ENCODE assay signal across 20 mouse cellular contexts in the genomic region with DNA sequence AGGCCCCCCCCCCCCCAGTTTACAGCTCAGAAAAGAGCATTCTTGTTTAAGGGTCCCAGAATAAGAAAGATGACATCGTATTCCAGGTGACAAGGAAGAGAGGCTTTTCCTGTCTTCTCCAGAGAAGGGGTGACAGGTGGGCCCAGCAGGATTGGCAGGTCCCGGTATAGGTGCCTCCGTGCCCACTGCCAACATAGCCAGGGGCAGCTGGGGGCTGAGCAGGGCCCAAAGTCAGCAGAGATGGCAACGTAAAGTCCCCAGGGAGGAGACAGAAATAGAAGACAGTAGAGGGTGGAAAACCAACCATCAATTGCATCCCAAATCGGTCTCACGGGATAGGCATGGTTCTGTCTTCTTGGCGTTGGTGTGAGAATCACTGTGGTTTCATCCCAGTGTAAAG. TPM values are rescaled to one million over a fixed set of nuclear protein-coding genes. Genes with fewer than 3 reads are reported as not detected.
DNase-seq lines count a peak whose midpoint lies in the region.
"Had no signal": no experiment of that assay in that cellular context is flagged by ENCODE, and none has a peak within 500 bp of the region (broad histone marks: within the 10 kb centered on the region; RNA-seq: fewer than 3 reads in every experiment).

No protein-coding gene starts in this region.

- H3K36me3 ChIP-seq in heart, embryonic 10.5 days: peaks cover 8% of the 10 kb centered on the region; the same call in 1 of the 2 replicates
- H3K36me3 ChIP-seq: G1E had no signal

- no peak overlapping the region for H3K27ac ChIP-seq in heart, embryonic 10.5 days

- 85% methylated on average over 7 of the region's 7 CpGs for WGBS in heart, embryonic 10.5 days

- peaks cover 24% of the 10 kb centered on the region for H3K27me3 ChIP-seq in heart, embryonic 10.5 days (ENCODE audit: insufficient read depth, poor library complexity, severe bottlenecking)
- H3K27me3 ChIP-seq: CH12.LX, Patski had no signal

- H3K4me1 ChIP-seq in heart, embryonic 10.5 days: peaks cover 21% of the 10 kb centered on the region

- no peaks in the 10 kb centered on the region for H3K9me3 ChIP-seq in heart, embryonic 10.5 days

- peak; percentile 47 to 60 for DNase-seq in cerebellum, postnatal 14 days
- no peak for DNase-seq in cerebellum, adult 9-11 months
- peak; percentile 80 for DNase-seq in heart, adult 11 months
- no peak for DNase-seq in heart, embryonic 10.5 days (ENCODE audit: low spot score)
- DNase-seq: adrenal gland, adult 2 months; adrenal gland, adult 8-10 months; adrenal gland, postnatal 10 days; adrenal gland, postnatal 14 days; adrenal gland, postnatal 25 days; adrenal gland, postnatal 36 days; B cell, adult 2 months; cerebellum, adult 11 months; cerebellum, adult 11-12 months; cerebellum, adult 18-20 months had no signal

- no peak overlapping the region for H3K4me3 ChIP-seq in heart, embryonic 10.5 days

RNA-seq across cellular contexts. Expression of a gene that starts 11.7 kb away (rescaled TPM):
- 26.6 and 41.3 TPM in 2 replicates for polyA plus RNA-seq in heart, embryonic 10.5 days (2016; fragmentation: Nextera tagmentation; extraction: Ambion mirVana)
- polyA plus RNA-seq: G1E had no signal

RNA-seq across cellular contexts. Expression of a gene that starts 11.9 kb away (rescaled TPM):
- 5.8 and 8.6 TPM in 2 replicates for polyA plus RNA-seq in heart, embryonic 10.5 days (2016; fragmentation: Nextera tagmentation; extraction: Ambion mirVana)
- polyA plus RNA-seq: G1E had no signal

RNA-seq across cellular contexts. Expression of a gene that starts 16.3 kb away (rescaled TPM):
- not detected in 2 replicates for polyA plus RNA-seq in heart, embryonic 10.5 days (2016; fragmentation: Nextera tagmentation; extraction: Ambion mirVana)
- polyA plus RNA-seq: activated CD4-positive, CD25-positive, alpha-beta regulatory T cell, adult 4 months; adrenal gland, adult 2 months; C2C12; CD4-positive, CD25-positive, alpha-beta regulatory T cell, adult 4 months; G1E; Patski had no signal

Comparison
In these comparisons a context has a peak if more than half of its experiments do, and no peak if none do; other contexts are left out.
1. DNase-seq: peak in cerebellum, postnatal 14 days (2 of 2) and heart, adult 11 months (single experiment); none in cerebellum, adult 9-11 months (single experiment) and heart, embryonic 10.5 days (single experiment).